Mouse (Mus musculus): ENCODE measurements at regions not wholly inside any gene's neighbourhood (a gene's known extent, or its start where the extent isn't known, plus 50 kb on each side); places are given as distances from the start of the nearest gene placed in this dataset.

GRCm38 (mm10) chr2:134275881-134276280, 278.3 kb downstream of the Hao1 start:
- Histone ChIP-seq H3K4me2 (ENCODE audit: low read depth) (no peak overlapping the region), H3K4me3 (no peak overlapping the region), H3K27me3 (ENCODE audit: control insufficient read depth, insufficient read depth, insufficient read length) (no peaks in the 10 kb centered on the region), H3K36me3 (ENCODE audit: control insufficient read depth, insufficient read depth) (no peaks in the 10 kb centered on the region), H3K79me2 (ENCODE audit: control insufficient read depth, insufficient read depth) (no peaks in the 10 kb centered on the region), H3ac (ENCODE audit: control insufficient read depth, insufficient read length) (no peak overlapping the region)
- TF ChIP-seq E2F4 (IDR thresholded peaks at IDR 0.05; ENCODE audit: insufficient read depth) (no peak), POLR2AphosphoS2 (IDR thresholded peaks at IDR 0.05; ENCODE audit: insufficient read length, low read depth) (no peak), MAX (IDR thresholded peaks at IDR 0.05; ENCODE audit: low read depth) (no peak), CEBPB (IDR thresholded peaks at IDR 0.05; ENCODE audit: insufficient read depth, poor library complexity, severe bottlenecking) (no peak), USF1 (IDR thresholded peaks at IDR 0.05; ENCODE audit: low read depth) (no peak), POLR2A (IDR thresholded peaks at IDR 0.05; ENCODE audit: insufficient read length, low read depth) (no peak), MYOD1 (IDR thresholded peaks at IDR 0.05; ENCODE audit: control insufficient read depth in 1 of 3, insufficient read length in 2 of 3, low read depth in 2 of 3) (no peak)

- Histone ChIP-seq H3K4me3 (no peak overlapping the region), H3ac (ENCODE audit: control insufficient read depth, insufficient read length) (no peak overlapping the region), H3K27me3 (ENCODE audit: control insufficient read depth, insufficient read depth, insufficient read length) (no peaks in the 10 kb centered on the region), H3K4me2 (ENCODE audit: low read depth) (no peak overlapping the region), H3K79me2 (ENCODE audit: control insufficient read depth, insufficient read depth) (no peaks in the 10 kb centered on the region), H3K36me3 (ENCODE audit: control insufficient read depth, insufficient read depth) (no peaks in the 10 kb centered on the region)
- TF ChIP-seq TCF12 (IDR thresholded peaks at IDR 0.05; ENCODE audit: insufficient read depth, poor library complexity, severe bottlenecking) (no peak), SRF (IDR thresholded peaks at IDR 0.05; ENCODE audit: control insufficient read depth, insufficient read length, low read depth) (no peak), MYOD1 (IDR thresholded peaks at IDR 0.05; ENCODE audit: control insufficient read depth in 1 of 3, insufficient read length in 2 of 3, low read depth in 2 of 3) (no peak), USF1 (IDR thresholded peaks at IDR 0.05; ENCODE audit: low read depth) (no peak), REST (IDR thresholded peaks at IDR 0.05; ENCODE audit: insufficient read depth, insufficient read length) (no peak), E2F4 (IDR thresholded peaks at IDR 0.05; ENCODE audit: insufficient read depth) (no peak), CEBPB (IDR thresholded peaks at IDR 0.05; ENCODE audit: insufficient read depth, poor library complexity, severe bottlenecking) (no peak), MAX (IDR thresholded peaks at IDR 0.05; ENCODE audit: low read depth) (no peak), POLR2AphosphoS2 (IDR thresholded peaks at IDR 0.05; ENCODE audit: insufficient read length, low read depth) (no peak), POLR2A (IDR thresholded peaks at IDR 0.05; ENCODE audit: insufficient read length, low read depth) (no peak), MYOG (IDR thresholded peaks at IDR 0.05; ENCODE audit: control insufficient read depth in 1 of 3, insufficient read depth in 1 of 3, insufficient read length in 2 of 3, low read depth in 2 of 3) (no peak), TCF3 (IDR thresholded peaks at IDR 0.05; ENCODE audit: insufficient read length, low read depth) (no peak)
Measured at GRCm38 (mm10) chr2:134268466-134268865, 285.7 kb downstream of the Hao1 start.
